12 mouse cellular contexts compared by ENCODE assay signal in the genomic region with DNA sequence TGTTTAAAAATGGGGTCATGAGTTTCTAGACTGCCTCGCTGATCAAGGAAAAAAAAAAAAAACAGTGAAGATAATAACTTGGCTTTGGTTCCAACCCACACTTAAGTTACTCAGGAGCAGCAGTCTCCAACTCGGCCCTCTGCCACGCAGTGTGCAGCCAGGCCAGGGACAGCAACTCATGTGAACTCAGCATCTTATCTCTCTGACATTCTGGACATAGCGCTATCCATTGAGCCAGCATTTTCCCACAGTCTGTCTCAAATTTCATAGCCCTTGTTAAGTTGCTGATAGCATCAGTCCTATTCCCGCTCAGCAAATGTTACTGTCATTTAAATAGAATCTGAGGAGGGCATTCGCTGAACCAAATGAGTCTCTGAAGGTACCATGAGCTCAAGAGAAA.
DNase-seq lines count a peak whose midpoint lies in the region; ATAC-seq and TF ChIP-seq lines count a peak whose summit lies in the region.
"Had no signal": no experiment of that assay in that cellular context is flagged by ENCODE, and none has a peak within 500 bp of the region (broad histone marks: within the 10 kb centered on the region; RNA-seq: fewer than 3 reads in every experiment).

No protein-coding gene starts in this region.

- WGBS in kidney, embryonic 14.5 days, result 53% methylated on average over 6 of the region's 6 CpGs
- WGBS in heart, adult 2 months, result 16% methylated on average over 6 of the region's 6 CpGs
- 24% methylated on average over 6 of the region's 6 CpGs for WGBS in lung, embryonic 16.5 days
- WGBS in intestine, embryonic 16.5 days, result 55% methylated on average over 6 of the region's 6 CpGs

- TF ChIP-seq CTCF in heart, adult 2 months (IDR thresholded peaks at IDR 0.05), result no peak

- TF ChIP-seq EP300 in heart, adult 2 months (IDR thresholded peaks at IDR 0.05; ENCODE audit: insufficient read depth, low read depth, low read length), result peak; percentile 89

- H3K36me3 ChIP-seq in kidney, embryonic 14.5 days (ENCODE audit: control insufficient read depth, insufficient read depth, low read length), result no peaks in the 10 kb centered on the region
- no peaks in the 10 kb centered on the region; the same call in none of the 2 replicates for H3K36me3 ChIP-seq in heart, adult 2 months (ENCODE audit: control insufficient read depth, insufficient read depth, low read length)
- no peaks in the 10 kb centered on the region for H3K36me3 ChIP-seq in lung, embryonic 16.5 days (ENCODE audit: control insufficient read depth, insufficient read depth, low read length)
- H3K36me3 ChIP-seq in intestine, embryonic 16.5 days (ENCODE audit: control insufficient read depth, insufficient read depth, low read length), result no peaks in the 10 kb centered on the region
- H3K36me3 ChIP-seq: neural tube, embryonic 15.5 days; stomach, embryonic 15.5 days had no signal

- DNase-seq in kidney, postnatal 10 days, result peak; percentile 40
- DNase-seq in adipocyte (ENCODE audit: low spot score), result peak; percentile 71
- DNase-seq in heart, adult 2 months, result peak; percentile 84 to 91
- no peak for DNase-seq in right cerebral cortex, adult 2 months (ENCODE audit: low spot score in 2 of 2)
- no peak for DNase-seq in left cerebral cortex, adult 8-10 months (ENCODE audit: low spot score in 2 of 2)

- H3K27me3 ChIP-seq in kidney, embryonic 14.5 days (ENCODE audit: control insufficient read depth, insufficient read depth, low read length), result no peaks in the 10 kb centered on the region
- H3K27me3 ChIP-seq in heart, adult 2 months (ENCODE audit: control insufficient read depth, insufficient read depth, low read length), result no peaks in the 10 kb centered on the region
- no peaks in the 10 kb centered on the region for H3K27me3 ChIP-seq in lung, embryonic 16.5 days (ENCODE audit: control insufficient read depth, insufficient read depth, low read depth, low read length)
- no peaks in the 10 kb centered on the region for H3K27me3 ChIP-seq in intestine, embryonic 16.5 days (replicated peaks; ENCODE audit: control insufficient read depth, insufficient read depth, low read length)
- H3K27me3 ChIP-seq: forebrain, embryonic 13.5 days; megakaryocyte, embryonic 14.5 days; neural tube, embryonic 15.5 days; stomach, embryonic 15.5 days had no signal

- H3K79me2 ChIP-seq in heart, adult 2 months (replicated peaks; ENCODE audit: control insufficient read depth, insufficient read depth, low read length), result no peaks in the 10 kb centered on the region

- intact Hi-C loops in heart, adult 2 months (cut with DNase I), result loop anchor here (5.0 kb wide), 1 partner anchor 42 kb away; no protein-coding TSS in a partner anchor

- no peak overlapping the region for H3K4me3 ChIP-seq in kidney, embryonic 14.5 days (ENCODE audit: low read length)
- no peak overlapping the region for H3K4me3 ChIP-seq in heart, adult 2 months
- no peak overlapping the region for H3K4me3 ChIP-seq in lung, embryonic 16.5 days (ENCODE audit: low read length)
- no peak overlapping the region for H3K4me3 ChIP-seq in intestine, embryonic 16.5 days (ENCODE audit: low read length)
- H3K4me3 ChIP-seq: forebrain, embryonic 13.5 days; megakaryocyte, embryonic 14.5 days; neural tube, embryonic 15.5 days; stomach, embryonic 15.5 days had no signal

- no peak overlapping the region for H3K27ac ChIP-seq in kidney, embryonic 14.5 days (ENCODE audit: low read depth, low read length)
- no peak overlapping the region; the same call in 1 of the 2 replicates for H3K27ac ChIP-seq in heart, adult 2 months
- no peak overlapping the region for H3K27ac ChIP-seq in lung, embryonic 16.5 days (ENCODE audit: low read length)
- no peak overlapping the region for H3K27ac ChIP-seq in intestine, embryonic 16.5 days (ENCODE audit: low read length)
- H3K27ac ChIP-seq: forebrain, embryonic 13.5 days; neural tube, embryonic 15.5 days; stomach, embryonic 15.5 days had no signal

- H3K9ac ChIP-seq in kidney, embryonic 14.5 days (ENCODE audit: low read depth, low read length), result no peak overlapping the region
- H3K9ac ChIP-seq in heart, adult 2 months (ENCODE audit: low read depth, low read length), result no peak overlapping the region
- H3K9ac ChIP-seq in lung, embryonic 16.5 days (ENCODE audit: low read length), result no peak overlapping the region
- no peak overlapping the region for H3K9ac ChIP-seq in intestine, embryonic 16.5 days (ENCODE audit: low read depth, low read length)
- H3K9ac ChIP-seq: forebrain, embryonic 13.5 days; neural tube, embryonic 15.5 days; stomach, embryonic 15.5 days had no signal

- no peak for ATAC-seq in kidney, embryonic 14.5 days (ENCODE audit: low FRiP score, low TSS enrichment)
- ATAC-seq in lung, embryonic 16.5 days (ENCODE audit: low read depth), result peak; percentile 69
- no peak for ATAC-seq in intestine, embryonic 16.5 days
- ATAC-seq: forebrain, embryonic 13.5 days had no signal

- H3K4me2 ChIP-seq in kidney, embryonic 14.5 days (replicated peaks; ENCODE audit: low read depth, low read length), result no peak overlapping the region
- H3K4me2 ChIP-seq in lung, embryonic 16.5 days (ENCODE audit: low read depth, low read length), result no peak overlapping the region
- H3K4me2 ChIP-seq in intestine, embryonic 16.5 days (ENCODE audit: low read depth, low read length), result no peak overlapping the region
- H3K4me2 ChIP-seq: forebrain, embryonic 13.5 days; neural tube, embryonic 15.5 days; stomach, embryonic 15.5 days had no signal

- no peak for TF ChIP-seq POLR2A in heart, adult 2 months (IDR thresholded peaks at IDR 0.05; ENCODE audit: insufficient read depth, low read depth, low read length)

- no peaks in the 10 kb centered on the region for H3K4me1 ChIP-seq in kidney, embryonic 14.5 days (ENCODE audit: control insufficient read depth, insufficient read depth, low read length)
- H3K4me1 ChIP-seq in heart, adult 2 months (ENCODE audit: control insufficient read depth, insufficient read depth, low read length), result peaks cover 2% of the 10 kb centered on the region
- H3K4me1 ChIP-seq in lung, embryonic 16.5 days (replicated peaks; ENCODE audit: control insufficient read depth, insufficient read depth, low read length), result peaks cover 4% of the 10 kb centered on the region; the same call in 1 of the 2 replicates
- H3K4me1 ChIP-seq in intestine, embryonic 16.5 days (ENCODE audit: control insufficient read depth, insufficient read depth, low read length), result no peaks in the 10 kb centered on the region; the same call in 1 of the 2 replicates
- H3K4me1 ChIP-seq: forebrain, embryonic 13.5 days; megakaryocyte, embryonic 14.5 days; neural tube, embryonic 15.5 days; stomach, embryonic 15.5 days had no signal

- H3K9me3 ChIP-seq in kidney, embryonic 14.5 days (ENCODE audit: control insufficient read depth, low read length), result no peaks in the 10 kb centered on the region
- no peaks in the 10 kb centered on the region for H3K9me3 ChIP-seq in lung, embryonic 16.5 days (ENCODE audit: control insufficient read depth, low read length)
- no peaks in the 10 kb centered on the region for H3K9me3 ChIP-seq in intestine, embryonic 16.5 days (ENCODE audit: control insufficient read depth, low read length)
- H3K9me3 ChIP-seq: forebrain, embryonic 13.5 days; neural tube, embryonic 15.5 days; stomach, embryonic 15.5 days had no signal

Comparison
In these comparisons a context has a peak if more than half of its experiments do, and no peak if none do; other contexts are left out.
1. DNase-seq: peak in kidney, postnatal 10 days (single experiment), adipocyte (single experiment) and heart, adult 2 months (2 of 2); none in right cerebral cortex, adult 2 months (0 of 2) and left cerebral cortex, adult 8-10 months (0 of 2).